Mouse (Mus musculus): ENCODE measurements at regions not wholly inside any gene's neighbourhood (a gene's known extent, or its start where the extent isn't known, plus 50 kb on each side); places are given as distances from the start of the nearest gene placed in this dataset.
A peak's percentile ranks its signal among the peaks of the same experiment; 100 is the strongest.

GRCm38 (mm10) chr1:105206216-105206615 is 150.3 kb downstream of the Rnf152 start:
- peak; percentile 24 for DNase-seq

- no peak for DNase-seq
Observed at GRCm38 (mm10) chr1:105199305-105199704, 157.2 kb downstream of the Rnf152 start.

- DNase-seq: no peak
Observed at GRCm38 (mm10) chr1:105191126-105191525, 165.4 kb downstream of the Rnf152 start.

GRCm38 (mm10) chr1:105188920-105189266 is 167.6 kb downstream of the Rnf152 start:
- no peak for DNase-seq

GRCm38 (mm10) chr1:105188210-105188919 is 168.1 kb downstream of the Rnf152 start:
- no peak for DNase-seq

- no peak for DNase-seq
Observed at GRCm38 (mm10) chr1:105184470-105184869, 172.0 kb downstream of the Rnf152 start.

- DNase-seq: no peak
Observed at GRCm38 (mm10) chr1:105179371-105179823, 177.1 kb downstream of the Rnf152 start.

GRCm38 (mm10) chr1:105178773-105179172 is 177.7 kb downstream of the Rnf152 start:
- no peak for DNase-seq

- DNase-seq: no peak
Observed at GRCm38 (mm10) chr1:105177938-105178337, 178.6 kb downstream of the Rnf152 start.

- DNase-seq: no peak
Observed at GRCm38 (mm10) chr1:105177015-105177762, 179.3 kb downstream of the Rnf152 start.

GRCm38 (mm10) chr1:105170979-105171378 is 185.5 kb downstream of the Rnf152 start:
- DNase-seq: no peak

- DNase-seq: no peak
Observed at GRCm38 (mm10) chr1:105170114-105170506, 186.4 kb downstream of the Rnf152 start.

- DNase-seq: no peak
Observed at GRCm38 (mm10) chr1:105169455-105170113, 186.9 kb downstream of the Rnf152 start.

GRCm38 (mm10) chr1:105168808-105169207 is 187.7 kb downstream of the Rnf152 start:
- no peak for DNase-seq

- DNase-seq: no peak
Observed at GRCm38 (mm10) chr1:105157459-105158124, 198.9 kb downstream of the Rnf152 start.

GRCm38 (mm10) chr1:105152175-105152828 is 204.2 kb downstream of the Rnf152 start:
- DNase-seq: no peak

- no peak for DNase-seq
Observed at GRCm38 (mm10) chr1:105151466-105151846, 205.1 kb downstream of the Rnf152 start.

- no peak for DNase-seq
Observed at GRCm38 (mm10) chr1:105150624-105151465, 205.7 kb downstream of the Rnf152 start.

- no peak for DNase-seq
Observed at GRCm38 (mm10) chr1:105148792-105149191, 207.7 kb downstream of the Rnf152 start.

GRCm38 (mm10) chr1:105148048-105148447 is 208.5 kb downstream of the Rnf152 start:
- DNase-seq: no peak

GRCm38 (mm10) chr1:105123936-105124335 is 232.6 kb downstream of the Rnf152 start:
- no peak for DNase-seq

GRCm38 (mm10) chr1:105117888-105118287 is 238.6 kb downstream of the Rnf152 start:
- DNase-seq: no peak

All from cerebellum, adult 11 months (tissue).